Mouse (Mus musculus) hindbrain, embryonic 15.5 days (tissue): Measurements from ENCODE around the gene Aamdc. TPM values are rescaled to one million over a fixed set of nuclear protein-coding genes. Genes with fewer than 3 reads are reported as not detected.

Experiments used
- polyA plus RNA-seq: library from polyadenylated mRNA; unstranded; fragments of >200 nt; fragmentation: Nextera tagmentation; extraction: Ambion mirVana; gene quantifications from 2 replicates; pipeline ENCODE4 v1.2.1, GENCODE M21; 2015

Aamdc gene
- polyA plus RNA-seq, 1 experiment from 2014 or later = 53.0 TPM

Other genes starting within 250 kb of the Aamdc start
- gene Usp35, start 247.5 kb downstream of the Aamdc start, polyA plus RNA-seq = 3.6 and 5.2 TPM in 2 replicates
- gene Kctd21, start 247.2 kb downstream of the Aamdc start, polyA plus RNA-seq = 7.3 and 7.7 TPM in 2 replicates
- 14.8 and 16.2 TPM in 2 replicates for gene Alg8, start 207.9 kb downstream of the Aamdc start, polyA plus RNA-seq
- 440 and 478 TPM in 2 replicates for gene Ndufc2, start 179.5 kb downstream of the Aamdc start, polyA plus RNA-seq
- 2.4 and 3.3 TPM in 2 replicates for gene Thrsp, start 161.8 kb downstream of the Aamdc start, polyA plus RNA-seq
- 1.2 and 1.5 TPM in 2 replicates for gene Kctd14, start 128.2 kb downstream of the Aamdc start, polyA plus RNA-seq
- gene Ints4, start 98.5 kb downstream of the Aamdc start, polyA plus RNA-seq = 41.4 and 42.5 TPM in 2 replicates
- gene Rsf1, start 392 bp upstream of the Aamdc start, polyA plus RNA-seq = 24.1 and 25.6 TPM in 2 replicates
- 174 and 175 TPM in 2 replicates for gene Clns1a, start 117.1 kb upstream of the Aamdc start, polyA plus RNA-seq
- 19.4 and 22.1 TPM in 2 replicates for gene Aqp11, start 158.8 kb upstream of the Aamdc start, polyA plus RNA-seq
- 130 and 141 TPM in 2 replicates for gene Pak1, start 209.0 kb upstream of the Aamdc start, polyA plus RNA-seq